Comparison of ENCODE assay signal across 18 mouse cellular contexts in genomic region chr4:65188921-65189485, GRCm38 (mm10).
DNase-seq lines count a peak whose midpoint lies in the region; ATAC-seq and TF ChIP-seq lines count a peak whose summit lies in the region.
"Had no signal": no experiment of that assay in that cellular context is flagged by ENCODE, and none has a peak within 500 bp of the region (broad histone marks: within the 10 kb centered on the region; RNA-seq: fewer than 3 reads in every experiment).

No protein-coding gene starts in this region.

- no peaks in the 10 kb centered on the region for H3K36me3 ChIP-seq in lung, embryonic 14.5 days (ENCODE audit: insufficient read depth)
- H3K36me3 ChIP-seq: forebrain, embryonic 15.5 days; heart, embryonic 13.5 days; limb, embryonic 12.5 days; liver, embryonic 13.5 days had no signal

- H3K27me3 ChIP-seq in lung, embryonic 14.5 days (ENCODE audit: insufficient read depth, low read length) = no peaks in the 10 kb centered on the region
- H3K27me3 ChIP-seq: CH12.LX; forebrain, embryonic 15.5 days; heart, embryonic 13.5 days; limb, embryonic 12.5 days; liver, embryonic 13.5 days had no signal

- ATAC-seq in lung, embryonic 14.5 days (ENCODE audit: insufficient read depth) = peak; percentile 73
- ATAC-seq: forebrain, embryonic 15.5 days; midbrain, embryonic 16.5 days had no signal

- H3K4me3 ChIP-seq in lung, embryonic 14.5 days (ENCODE audit: low read depth, low read length) = no peak overlapping the region
- H3K4me3 ChIP-seq: forebrain, embryonic 15.5 days; heart, embryonic 13.5 days; layer of hippocampus, adult 2 months; limb, embryonic 12.5 days; liver, embryonic 13.5 days had no signal

- H3K4me1 ChIP-seq in lung, embryonic 14.5 days (ENCODE audit: insufficient read depth) = 0 out of 2 replicates have a peak, but pooled peaks cover 4% of the 10 kb centered on the region
- H3K4me1 ChIP-seq: forebrain, embryonic 15.5 days; liver, embryonic 13.5 days had no signal

- peak; percentile 42 for DNase-seq in lung, embryonic 14.5 days
- no peak for DNase-seq in lung, postnatal 14 days
- DNase-seq in urinary bladder, postnatal 14 days (ENCODE audit: low spot score) = peak; percentile 5
- DNase-seq in urinary bladder, adult 2 months (ENCODE audit: low spot score) = no peak
- DNase-seq in kidney, postnatal 36 days = peak; percentile 41 to 46
- no peak for DNase-seq in left cerebral cortex, postnatal 14 days (ENCODE audit: low spot score in 2 of 2)
- no peak for DNase-seq in left cerebral cortex, adult 8-10 months (ENCODE audit: low spot score in 2 of 2)
- DNase-seq: cerebellum, postnatal 36 days; heart, adult 11 months; heart, postnatal 36 days; liver, embryonic 13.5 days; thymus, postnatal 14 days had no signal

- no peak overlapping the region for H3K4me2 ChIP-seq in lung, embryonic 14.5 days
- H3K4me2 ChIP-seq: forebrain, embryonic 15.5 days; heart, embryonic 13.5 days; limb, embryonic 12.5 days; liver, embryonic 13.5 days had no signal

- TF ChIP-seq CTCF in lung, embryonic 14.5 days (IDR thresholded peaks at IDR 0.05; ENCODE audit: low read depth) = no peak

- H3K9ac ChIP-seq in lung, embryonic 14.5 days = no peak overlapping the region
- H3K9ac ChIP-seq: forebrain, embryonic 15.5 days; heart, embryonic 13.5 days; limb, embryonic 12.5 days; liver, embryonic 13.5 days had no signal

- no peaks in the 10 kb centered on the region for H3K9me3 ChIP-seq in lung, embryonic 14.5 days (ENCODE audit: low read depth, low read length)
- H3K9me3 ChIP-seq: forebrain, embryonic 15.5 days; heart, embryonic 13.5 days; limb, embryonic 12.5 days; liver, embryonic 13.5 days had no signal

- 46% methylated on average over 6 of the region's 6 CpGs for WGBS in lung, embryonic 14.5 days

- intact Hi-C loops in left cerebral cortex, postnatal 14 days (cut with DNase I) = no loop called here

- no peak overlapping the region for H3K27ac ChIP-seq in lung, embryonic 14.5 days (ENCODE audit: low read depth)
- H3K27ac ChIP-seq: forebrain, embryonic 15.5 days; heart, embryonic 13.5 days; layer of hippocampus, adult 2 months; limb, embryonic 12.5 days; liver, embryonic 13.5 days had no signal

Comparison
In these comparisons a context has a peak if more than half of its experiments do, and no peak if none do; other contexts are left out.
1. DNase-seq: peak in lung, embryonic 14.5 days (single experiment), urinary bladder, postnatal 14 days (single experiment) and kidney, postnatal 36 days (2 of 2); none in lung, postnatal 14 days (single experiment), urinary bladder, adult 2 months (single experiment), left cerebral cortex, postnatal 14 days (0 of 2) and left cerebral cortex, adult 8-10 months (0 of 2).